Mouse (Mus musculus) small intestine, adult 2 months (tissue): ENCODE measurements around the gene Nol3.

Source experiments
- CTCF ChIP-seq: fragments of 200-500 bp; IDR thresholded peaks from 2 replicates; pipeline ENCODE4 v1.5.1; 2012; ENCODE audit warnings: low read depth, mild to moderate bottlenecking, control low read depth, inconsistent platforms, low read length, moderate library complexity, mixed read lengths; ENCODE audit not compliant: insufficient replicate concordance, insufficient read length; ENCODE audit errors: extremely low read depth
- POLR2A ChIP-seq: fragments of 200-500 bp; IDR thresholded peaks from 2 replicates; pipeline ENCODE4 v1.6.1; 2012; ENCODE audit warnings: low read depth, mild to moderate bottlenecking, control low read depth, inconsistent platforms, low read length, moderate library complexity

DNA sequence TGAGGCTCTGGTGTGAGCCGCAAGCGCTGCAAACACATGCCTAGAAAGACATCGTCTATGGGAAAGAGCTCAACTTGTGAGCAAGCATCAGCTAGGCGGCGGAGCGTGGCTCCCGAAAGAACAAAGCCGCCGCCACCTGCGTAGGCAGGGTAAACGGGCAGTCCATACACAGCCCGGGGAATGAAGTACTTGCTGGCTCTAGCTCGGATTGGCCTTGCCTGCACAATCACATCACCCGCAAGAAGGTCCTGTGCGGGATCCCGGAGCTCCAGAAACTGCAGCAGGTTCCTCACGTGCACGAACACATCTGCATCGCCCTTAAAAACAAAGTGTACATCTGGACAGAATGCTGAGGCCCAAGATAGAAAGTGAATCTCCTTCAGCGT is 22.2 kb upstream of the Nol3 start:
- TF ChIP-seq CTCF (no peak), POLR2A (no peak)
